Mouse (Mus musculus): Measurements from ENCODE around the gene Mt2. TPM values are rescaled to one million over a fixed set of nuclear protein-coding genes. Genes with fewer than 3 reads are reported as not detected.

The Mt2 gene
- total and polyA plus RNA-seq, 3 experiments, result 4.3 to 212 (median 54.4) TPM

DNA sequence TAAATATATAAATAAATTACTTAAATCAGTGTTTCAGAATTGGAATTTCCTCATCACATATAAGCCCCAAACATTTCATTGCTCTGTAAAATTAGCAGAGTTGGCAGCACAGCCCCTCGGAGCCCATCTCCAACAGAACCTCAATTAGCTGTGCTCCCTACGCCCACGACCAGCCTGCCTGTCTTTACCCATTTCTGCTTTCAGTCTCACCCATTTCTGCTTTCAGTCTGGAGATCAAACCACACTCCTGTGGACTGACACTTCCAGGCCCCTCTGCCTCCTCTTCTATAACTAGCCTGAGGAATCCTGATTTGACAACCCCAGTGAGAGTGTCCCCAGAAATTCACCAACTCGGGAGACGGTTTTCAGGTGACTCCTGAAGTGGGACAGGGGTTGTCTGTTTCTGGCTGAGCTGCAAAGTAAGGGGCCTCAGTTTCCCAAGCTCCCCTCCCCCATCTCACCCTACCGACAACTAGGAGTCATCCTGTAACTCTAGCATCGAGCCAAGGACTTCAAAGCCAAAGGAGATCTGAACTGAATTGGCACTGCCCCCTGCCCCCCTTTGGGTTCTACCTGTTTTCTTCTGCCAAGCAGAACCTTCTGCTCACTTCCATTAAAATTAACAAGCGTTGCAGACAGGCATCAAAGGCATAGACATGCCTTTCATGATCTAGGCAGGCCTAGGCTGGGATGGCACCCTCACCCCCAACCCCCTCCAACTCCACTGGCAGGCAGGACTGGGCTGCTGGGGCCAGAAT, 49.6 kb upstream of the Mt2 start:
- Histone ChIP-seq H3K79me2 (replicated peaks; ENCODE audit: control insufficient read depth, extremely low read depth, insufficient read depth, poor library complexity, severe bottlenecking) (no peaks in the 10 kb centered on the region), H3K4me2 (ENCODE audit: insufficient read depth, low read depth, poor library complexity, severe bottlenecking) (no peak overlapping the region), H3K4me3 (replicated peaks in 1 of 3; ENCODE audit: low read depth in 2 of 3, low read length in 2 of 3, poor library complexity in 1 of 3) (no peak overlapping the region), H3K36me3 (replicated peaks in 1 of 2; ENCODE audit: control insufficient read depth in 1 of 2, insufficient read depth in 1 of 2, low read length in 1 of 2) (no peaks in the 10 kb centered on the region), H3K9ac (ENCODE audit: insufficient read depth, low read depth) (no peak overlapping the region), H3K27ac (ENCODE audit: insufficient read depth, low read depth) (no peak overlapping the region), H3K27me3 (replicated peaks) (peaks cover 6% of the 10 kb centered on the region), H3K4me1 (ENCODE audit: control insufficient read depth in 1 of 2, insufficient read depth in 2 of 2) (peaks cover 7 to 19% of the 10 kb centered on the region in 2 experiments; a peak in 3 of 4 replicates), H3K9me3 (replicated peaks; ENCODE audit: low read length) (no peaks in the 10 kb centered on the region)
- DNase-seq (ENCODE audit: extremely low read depth), result no peak
- dilution Hi-C loops (cut with MboI; ENCODE audit: extremely low pct_ligation_motif_present, extremely low pct_unique_long_range_greater_than_20kb, low sequenced_read_pairs) (no loop called here), in situ Hi-C loops (cut with MboI; ENCODE audit: low pct_ligation_motif_present, low pct_unique_long_range_greater_than_20kb, low sequenced_read_pairs) (no loop called here)
- TF ChIP-seq POLR2AphosphoS2 (IDR thresholded peaks at IDR 0.05; ENCODE audit: low read depth, low read length) (no peak), CTCF (conservative IDR thresholded peaks at IDR 0.05 in 1 of 2, IDR thresholded peaks at IDR 0.05 in 1 of 2; ENCODE audit: low read depth in 2 of 2, low read length in 2 of 2) (no peak), RCOR1 (conservative IDR thresholded peaks at IDR 0.05; ENCODE audit: low read depth, low read length) (no peak), NELFE (IDR thresholded peaks at IDR 0.05; ENCODE audit: low read depth, low read length) (no peak), SIN3A (IDR thresholded peaks at IDR 0.05; ENCODE audit: low read length) (no peak)

DNA sequence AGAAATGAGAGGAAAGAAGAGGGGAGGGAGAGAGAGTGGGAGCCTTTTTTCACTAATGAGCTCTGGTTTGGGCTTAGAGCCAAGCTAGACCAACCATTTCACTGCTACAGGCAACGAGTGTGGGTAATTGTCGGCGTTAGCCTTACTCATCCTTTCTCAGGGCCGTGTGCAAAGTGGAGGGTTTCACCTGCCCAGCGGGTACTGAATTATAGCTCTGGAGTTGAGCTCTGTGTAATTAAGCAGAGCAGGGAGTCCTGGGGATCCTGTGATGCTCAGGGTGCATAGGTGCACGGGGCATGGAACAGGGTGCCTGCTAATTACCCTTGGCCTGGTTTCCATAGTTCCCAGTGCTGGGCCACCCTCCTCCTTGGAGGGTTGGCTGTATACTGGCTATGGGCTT, 44.8 kb upstream of the Mt2 start:
- TF ChIP-seq USF2 (conservative IDR thresholded peaks at IDR 0.05; ENCODE audit: low read depth, low read length) (no peak), JUN (IDR thresholded peaks at IDR 0.05; ENCODE audit: insufficient read depth, low read depth, low read length) (no peak), ELF1 (IDR thresholded peaks at IDR 0.05; ENCODE audit: low read depth, low read length) (no peak), NELFE (IDR thresholded peaks at IDR 0.05; ENCODE audit: low read depth, low read length) (no peak), MXI1 (IDR thresholded peaks at IDR 0.05; ENCODE audit: low read depth, low read length) (no peak), TCF12 (IDR thresholded peaks at IDR 0.05; ENCODE audit: low read depth, low read length) (no peak), GABPA (IDR thresholded peaks at IDR 0.05; ENCODE audit: insufficient replicate concordance, low read depth, low read length) (no peak), TBP (conservative IDR thresholded peaks at IDR 0.05; ENCODE audit: low read depth, low read length) (no peak), BHLHE40 (IDR thresholded peaks at IDR 0.05; ENCODE audit: low read depth, low read length) (no peak)
- no peak for DNase-seq (ENCODE audit: extremely low read depth)
- no peak overlapping the region for H3K27ac ChIP-seq (ENCODE audit: insufficient read depth, low read depth)
- peaks cover 5 to 6% of the 10 kb centered on the region in 2 experiments; a peak in 2 of 4 replicates for H3K4me1 ChIP-seq (ENCODE audit: control insufficient read depth in 1 of 2, insufficient read depth in 2 of 2)
- H3K27me3 ChIP-seq (replicated peaks), result peaks cover 8% of the 10 kb centered on the region
- no peaks in the 10 kb centered on the region for H3K9me3 ChIP-seq (replicated peaks; ENCODE audit: low read length)
- H3K4me2 ChIP-seq (ENCODE audit: insufficient read depth, low read depth, poor library complexity, severe bottlenecking), result no peak overlapping the region
- H3K36me3 ChIP-seq (replicated peaks in 1 of 2; ENCODE audit: control insufficient read depth in 1 of 2, insufficient read depth in 1 of 2, low read length in 1 of 2), result no peaks in the 10 kb centered on the region
- in situ Hi-C loops (cut with MboI; ENCODE audit: low pct_ligation_motif_present, low pct_unique_long_range_greater_than_20kb, low sequenced_read_pairs) (no loop called here), dilution Hi-C loops (cut with MboI; ENCODE audit: extremely low pct_ligation_motif_present, extremely low pct_unique_long_range_greater_than_20kb, low sequenced_read_pairs) (no loop called here)
- no peak overlapping the region for H3K4me3 ChIP-seq (replicated peaks in 1 of 3; ENCODE audit: low read depth in 2 of 3, low read length in 2 of 3, poor library complexity in 1 of 3)
- H3K9ac ChIP-seq (ENCODE audit: insufficient read depth, low read depth), result no peak overlapping the region
- H3K79me2 ChIP-seq (replicated peaks; ENCODE audit: control insufficient read depth, extremely low read depth, insufficient read depth, poor library complexity, severe bottlenecking), result no peaks in the 10 kb centered on the region
